26 mouse cellular contexts compared by ENCODE assay signal in genomic region chr14:75365301-75366035, GRCm38 (mm10).
DNase-seq lines count a peak whose midpoint lies in the region; ATAC-seq and TF ChIP-seq lines count a peak whose summit lies in the region.
"Had no signal": no experiment of that assay in that cellular context is flagged by ENCODE, and none has a peak within 500 bp of the region (broad histone marks: within the 10 kb centered on the region; RNA-seq: fewer than 3 reads in every experiment).

No protein-coding gene starts in this region.

- peaks cover 3% of the 10 kb centered on the region; the same call in 1 of the 2 replicates for H3K4me1 ChIP-seq in forebrain, embryonic 15.5 days
- H3K4me1 ChIP-seq in forebrain, embryonic 11.5 days (replicated peaks; ENCODE audit: control insufficient read depth, insufficient read depth, low read length) = no peaks in the 10 kb centered on the region
- no peaks in the 10 kb centered on the region for H3K4me1 ChIP-seq in midbrain, embryonic 11.5 days (ENCODE audit: control insufficient read depth, insufficient read depth, low read length)
- no peaks in the 10 kb centered on the region for H3K4me1 ChIP-seq in midbrain, embryonic 15.5 days
- no peaks in the 10 kb centered on the region for H3K4me1 ChIP-seq in forebrain, postnatal 0 days (ENCODE audit: insufficient read depth)
- H3K4me1 ChIP-seq: embryonic facial prominence, embryonic 13.5 days; heart, embryonic 13.5 days had no signal

- H3K9me3 ChIP-seq in forebrain, embryonic 15.5 days = no peaks in the 10 kb centered on the region
- no peaks in the 10 kb centered on the region for H3K9me3 ChIP-seq in forebrain, embryonic 11.5 days (ENCODE audit: control insufficient read depth, low read length)
- no peaks in the 10 kb centered on the region for H3K9me3 ChIP-seq in midbrain, embryonic 11.5 days (ENCODE audit: control insufficient read depth, low read length)
- no peaks in the 10 kb centered on the region for H3K9me3 ChIP-seq in midbrain, embryonic 15.5 days
- H3K9me3 ChIP-seq in forebrain, postnatal 0 days (ENCODE audit: low read length) = no peaks in the 10 kb centered on the region
- H3K9me3 ChIP-seq: embryonic facial prominence, embryonic 10.5 days; embryonic facial prominence, embryonic 13.5 days; heart, embryonic 13.5 days had no signal

- no peak overlapping the region for H3K4me2 ChIP-seq in forebrain, embryonic 15.5 days (replicated peaks)
- no peak overlapping the region for H3K4me2 ChIP-seq in forebrain, embryonic 11.5 days (ENCODE audit: low read depth, low read length, severe bottlenecking)
- H3K4me2 ChIP-seq in midbrain, embryonic 11.5 days = no peak overlapping the region
- no peak overlapping the region for H3K4me2 ChIP-seq in midbrain, embryonic 15.5 days
- H3K4me2 ChIP-seq in forebrain, postnatal 0 days (ENCODE audit: low read depth) = no peak overlapping the region
- H3K4me2 ChIP-seq: embryonic facial prominence, embryonic 13.5 days; heart, embryonic 13.5 days; hindbrain, embryonic 14.5 days had no signal

- H3K36me3 ChIP-seq in forebrain, embryonic 15.5 days = no peaks in the 10 kb centered on the region
- no peaks in the 10 kb centered on the region for H3K36me3 ChIP-seq in forebrain, embryonic 11.5 days (ENCODE audit: control insufficient read depth, insufficient read depth, low read length)
- H3K36me3 ChIP-seq in midbrain, embryonic 11.5 days (ENCODE audit: control insufficient read depth, insufficient read depth, low read length) = no peaks in the 10 kb centered on the region
- H3K36me3 ChIP-seq in midbrain, embryonic 15.5 days (replicated peaks) = no peaks in the 10 kb centered on the region
- no peaks in the 10 kb centered on the region for H3K36me3 ChIP-seq in forebrain, postnatal 0 days (ENCODE audit: insufficient read depth)
- H3K36me3 ChIP-seq: embryonic facial prominence, embryonic 10.5 days; embryonic facial prominence, embryonic 13.5 days; heart, embryonic 13.5 days had no signal

- no peak overlapping the region for H3K4me3 ChIP-seq in forebrain, embryonic 15.5 days
- no peak overlapping the region for H3K4me3 ChIP-seq in forebrain, embryonic 11.5 days (ENCODE audit: low read depth, low read length)
- H3K4me3 ChIP-seq in midbrain, embryonic 11.5 days (ENCODE audit: low read depth, low read length) = no peak overlapping the region
- no peak overlapping the region for H3K4me3 ChIP-seq in midbrain, embryonic 15.5 days
- H3K4me3 ChIP-seq in forebrain, postnatal 0 days (ENCODE audit: low read depth, low read length) = no peak overlapping the region
- H3K4me3 ChIP-seq: embryonic facial prominence, embryonic 10.5 days; embryonic facial prominence, embryonic 13.5 days; erythroblast, embryonic 14.5 days; gastrocnemius, adult 2 months; heart, embryonic 13.5 days had no signal

- no peak overlapping the region for H3K27ac ChIP-seq in forebrain, embryonic 15.5 days (replicated peaks)
- no peak overlapping the region for H3K27ac ChIP-seq in forebrain, embryonic 11.5 days (ENCODE audit: low read depth, low read length)
- H3K27ac ChIP-seq in midbrain, embryonic 11.5 days (ENCODE audit: low read depth, low read length) = no peak overlapping the region
- no peak overlapping the region for H3K27ac ChIP-seq in midbrain, embryonic 15.5 days
- no peak overlapping the region for H3K27ac ChIP-seq in forebrain, postnatal 0 days (ENCODE audit: low read depth, low read length)
- H3K27ac ChIP-seq: embryonic facial prominence, embryonic 10.5 days; embryonic facial prominence, embryonic 13.5 days; gastrocnemius, adult 2 months; heart, embryonic 13.5 days; hindbrain, embryonic 14.5 days; hindbrain, postnatal 0 days had no signal

- no peaks in the 10 kb centered on the region for H3K27me3 ChIP-seq in forebrain, embryonic 15.5 days
- H3K27me3 ChIP-seq in forebrain, embryonic 11.5 days (ENCODE audit: control insufficient read depth, insufficient read depth, low read length) = no peaks in the 10 kb centered on the region
- no peaks in the 10 kb centered on the region for H3K27me3 ChIP-seq in midbrain, embryonic 11.5 days (ENCODE audit: control insufficient read depth, insufficient read depth, low read length)
- no peaks in the 10 kb centered on the region for H3K27me3 ChIP-seq in midbrain, embryonic 15.5 days (replicated peaks)
- no peaks in the 10 kb centered on the region for H3K27me3 ChIP-seq in forebrain, postnatal 0 days (ENCODE audit: insufficient read depth, low read length)
- H3K27me3 ChIP-seq: embryonic facial prominence, embryonic 13.5 days had no signal

- H3K9ac ChIP-seq in forebrain, embryonic 15.5 days (replicated peaks) = no peak overlapping the region
- H3K9ac ChIP-seq in forebrain, embryonic 11.5 days (ENCODE audit: low read length) = no peak overlapping the region
- H3K9ac ChIP-seq in midbrain, embryonic 11.5 days (ENCODE audit: low read length) = no peak overlapping the region
- no peak overlapping the region for H3K9ac ChIP-seq in midbrain, embryonic 15.5 days
- no peak overlapping the region for H3K9ac ChIP-seq in forebrain, postnatal 0 days
- H3K9ac ChIP-seq: embryonic facial prominence, embryonic 13.5 days; heart, embryonic 13.5 days; hindbrain, embryonic 14.5 days had no signal

- ATAC-seq in forebrain, embryonic 15.5 days (replicated peaks) = peak; percentile 68
- no peak for ATAC-seq in forebrain, embryonic 11.5 days (replicated peaks; ENCODE audit: low FRiP score)
- ATAC-seq in midbrain, embryonic 11.5 days (ENCODE audit: low FRiP score) = no peak
- ATAC-seq in midbrain, embryonic 15.5 days (replicated peaks) = no peak
- ATAC-seq in forebrain, postnatal 0 days = peak; percentile 87
- ATAC-seq: CD4-positive, CD25-positive, alpha-beta regulatory T cell, adult 4 months; hindbrain, postnatal 0 days; inflammation-experienced regulatory T-cells, adult 6 months; intestine, embryonic 16.5 days had no signal

- TF ChIP-seq CTCF in forebrain, postnatal 0 days (IDR thresholded peaks at IDR 0.05; ENCODE audit: low read depth) = no peak

- 77% methylated on average over 9 of the region's 9 CpGs for WGBS in forebrain, embryonic 15.5 days
- 86% methylated on average over 9 of the region's 9 CpGs for WGBS in forebrain, embryonic 11.5 days
- WGBS in midbrain, embryonic 11.5 days = 85% methylated on average over 9 of the region's 9 CpGs
- 88% methylated on average over 9 of the region's 9 CpGs for WGBS in midbrain, embryonic 15.5 days
- 73% methylated on average over 9 of the region's 9 CpGs for whole genome bisulfite sequencing in forebrain, postnatal 0 days

- no peak for DNase-seq in forebrain, embryonic 11.5 days (ENCODE audit: low spot score)
- DNase-seq in midbrain, embryonic 11.5 days (ENCODE audit: low spot score, missing footprints) = peak; percentile 57
- DNase-seq in forebrain, postnatal 0 days = peak; percentile 61
- no peak for DNase-seq in thymus, postnatal 36 days
- DNase-seq: adrenal gland, adult 2 months; adrenal gland, postnatal 14 days; cerebellum, adult 11-12 months; cerebellum, adult 8-10 months; cerebellum, postnatal 10 days; cerebellum, postnatal 36 days; embryo, embryonic 11 days; gastrocnemius, adult 2 months; gastrocnemius, postnatal 14 days; heart, adult 18-20 months; kidney, adult 2 months had no signal

Comparison
In these comparisons a context has a peak if more than half of its experiments do, and no peak if none do; other contexts are left out.
1. ATAC-seq: peak in forebrain, embryonic 15.5 days (single experiment) and forebrain, postnatal 0 days (single experiment); none in forebrain, embryonic 11.5 days (single experiment), midbrain, embryonic 11.5 days (single experiment) and midbrain, embryonic 15.5 days (single experiment).
2. DNase-seq: peak in midbrain, embryonic 11.5 days (single experiment) and forebrain, postnatal 0 days (single experiment); none in forebrain, embryonic 11.5 days (single experiment) and thymus, postnatal 36 days (0 of 2).